Mouse (Mus musculus) kidney, postnatal 4 days (tissue): ENCODE measurements at regions not wholly inside any gene's neighbourhood (a gene's known extent, or its start where the extent isn't known, plus 50 kb on each side); places are given as distances from the start of the nearest gene placed in this dataset.
A peak's percentile ranks its signal among the peaks of the same experiment; 100 is the strongest.

Source experiments
- DNase-seq, 2 experiments: peaks; one replicate each; pipeline ENCODE4 v3.0.0; 2021; ENCODE audit warnings: mixed read lengths in 2 of 2

DNA sequence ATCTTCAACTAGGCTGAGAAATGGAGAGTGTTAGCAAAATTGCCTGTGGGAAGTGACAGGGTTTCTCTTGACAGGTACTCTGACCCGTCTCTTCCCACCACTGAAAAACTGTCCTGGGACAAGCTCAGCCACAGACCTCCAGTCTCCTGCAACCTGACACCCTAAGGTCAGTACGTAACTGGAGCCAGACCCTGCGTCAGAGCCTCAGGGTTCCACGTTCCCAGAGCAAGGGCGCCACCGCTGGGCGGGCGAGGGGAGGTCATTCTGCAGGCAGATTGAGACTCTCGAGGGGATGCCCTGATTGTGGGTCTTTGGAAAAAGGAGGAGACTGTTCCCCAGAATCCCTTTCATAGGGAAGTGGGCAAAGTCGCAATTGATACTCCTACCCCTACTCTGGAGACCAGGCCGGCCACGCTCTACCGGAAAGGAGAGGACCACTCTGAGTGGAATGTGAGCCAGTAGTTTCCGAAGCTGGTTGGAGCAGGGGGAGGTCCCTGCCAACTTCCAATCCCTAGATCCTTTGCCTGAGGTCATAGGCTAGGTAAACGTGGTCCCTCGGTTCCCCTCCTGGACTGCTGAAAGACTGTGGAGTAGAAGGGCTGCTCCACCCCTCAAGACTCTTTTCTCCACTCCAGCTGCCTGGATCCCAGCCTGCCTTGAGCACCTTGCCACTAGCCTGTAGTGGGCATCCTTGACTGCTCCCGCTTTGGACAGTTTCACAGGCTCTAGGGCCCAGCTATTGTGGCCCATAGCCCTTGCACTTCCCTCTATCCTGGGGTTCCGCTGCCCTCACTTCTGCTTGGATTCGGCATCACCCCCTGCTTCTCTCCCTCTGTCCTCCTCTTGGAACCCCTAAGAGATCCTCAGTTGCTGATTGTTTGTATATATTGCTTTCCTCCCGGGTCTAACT, 61.0 kb upstream of the Lpcat1 start:
- peak; percentile 81 to 86 for DNase-seq

DNA sequence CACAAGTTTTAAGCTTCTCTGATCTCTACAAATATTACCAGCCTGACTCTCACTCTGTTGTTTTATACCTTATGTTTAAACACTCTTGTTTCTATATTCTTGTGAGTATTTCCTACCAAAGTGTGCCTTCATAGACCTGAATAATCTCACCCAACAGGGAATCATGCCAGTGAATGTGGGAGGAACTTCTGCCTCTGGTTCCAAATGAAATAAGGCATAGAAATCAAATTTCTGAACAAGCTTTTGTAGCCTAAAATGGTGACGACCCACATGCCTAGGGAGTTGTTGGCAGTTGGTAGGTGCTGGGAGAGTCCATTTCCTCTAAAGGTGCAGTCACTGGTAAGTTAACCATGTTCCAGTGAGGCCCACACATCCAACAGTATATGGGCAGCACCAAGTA, 66.1 kb upstream of the Lpcat1 start:
- no peak for DNase-seq

DNA sequence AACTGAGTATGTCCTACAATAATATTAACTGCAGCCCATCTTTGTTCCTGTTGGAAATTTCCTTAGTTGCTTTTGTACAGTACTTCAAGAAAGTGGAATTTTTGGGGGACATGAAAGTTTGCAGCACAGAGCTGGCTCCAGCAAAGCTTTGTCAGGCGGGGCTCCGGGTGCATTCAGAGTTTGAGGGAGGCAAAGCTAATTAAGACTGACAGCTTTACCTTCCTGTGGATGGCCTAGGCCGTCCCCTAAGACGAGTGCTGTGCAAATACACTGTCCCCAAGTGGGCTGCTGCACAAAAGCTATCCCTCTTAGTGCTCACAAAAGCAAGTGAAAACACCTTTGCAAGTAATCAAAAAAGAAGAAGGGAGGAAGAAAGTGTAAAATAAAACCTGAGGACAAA, 68.7 kb upstream of the Ndufs6 start:
- DNase-seq = no peak

DNA sequence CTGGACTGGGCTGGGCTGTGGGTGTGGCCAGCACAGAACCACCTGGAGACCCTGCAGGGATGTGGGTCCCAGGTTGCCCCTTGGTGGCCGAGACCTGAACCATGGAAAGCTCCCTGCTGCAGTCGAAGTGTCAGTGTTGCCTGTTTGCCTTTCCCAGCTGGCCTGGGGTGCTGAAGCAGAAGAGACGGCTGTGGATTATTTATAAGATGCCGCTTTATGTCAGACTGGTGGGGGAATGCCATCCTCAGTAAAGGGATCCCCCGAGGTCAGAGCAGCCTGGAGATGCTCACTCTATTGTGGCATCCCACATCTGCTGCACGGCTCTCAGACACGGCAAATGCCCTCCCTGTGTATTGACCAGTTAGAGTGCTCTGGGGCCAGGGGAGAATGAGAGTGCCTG, 67.5 kb upstream of the Ndufs6 start:
- no peak for DNase-seq

DNA sequence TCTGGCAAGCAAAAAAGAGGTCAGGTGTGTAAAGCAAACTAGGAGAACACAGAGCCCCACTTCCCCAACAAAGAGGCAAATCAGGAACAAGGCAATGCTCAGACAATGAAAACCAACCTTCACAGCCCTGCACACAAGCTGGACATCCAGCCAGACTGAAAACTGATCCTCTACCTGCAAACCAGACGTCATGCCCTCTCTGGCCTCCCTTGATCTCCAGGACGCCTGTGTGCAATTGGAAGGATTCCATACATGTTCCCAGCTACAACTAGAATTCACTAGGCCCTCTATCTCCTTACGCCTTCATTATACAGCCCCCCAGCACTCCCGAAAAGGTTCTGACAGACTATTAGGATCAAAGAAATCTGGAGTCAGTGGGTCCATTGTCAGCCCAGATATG, 60.7 kb upstream of the Ndufs6 start:
- DNase-seq = no peak

DNA sequence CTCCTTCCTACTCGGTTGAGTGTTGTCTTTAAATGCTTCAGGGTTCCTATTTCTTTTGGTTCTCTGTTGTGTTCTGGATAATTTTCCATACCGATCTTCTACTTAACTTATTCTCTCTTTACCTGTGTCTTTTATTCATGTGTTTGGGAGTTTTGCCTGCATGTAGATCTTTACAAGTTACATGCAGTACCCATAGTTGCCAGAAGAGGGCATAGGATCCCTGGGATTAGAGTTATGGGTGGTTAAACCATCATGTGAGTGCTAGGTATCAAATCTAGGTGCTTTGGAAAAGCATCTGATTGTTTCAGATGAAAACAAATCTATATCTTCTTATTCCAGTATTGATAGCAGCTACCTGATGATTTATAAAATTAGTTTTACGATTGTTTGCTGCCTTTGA, 55.2 kb upstream of the Ndufs6 start:
- DNase-seq = peak; percentile 18 to 26
